Mouse (Mus musculus): ENCODE data around the gene Zfp111.
A peak's percentile ranks its signal among the peaks of the same experiment; 100 is the strongest.

DNA sequence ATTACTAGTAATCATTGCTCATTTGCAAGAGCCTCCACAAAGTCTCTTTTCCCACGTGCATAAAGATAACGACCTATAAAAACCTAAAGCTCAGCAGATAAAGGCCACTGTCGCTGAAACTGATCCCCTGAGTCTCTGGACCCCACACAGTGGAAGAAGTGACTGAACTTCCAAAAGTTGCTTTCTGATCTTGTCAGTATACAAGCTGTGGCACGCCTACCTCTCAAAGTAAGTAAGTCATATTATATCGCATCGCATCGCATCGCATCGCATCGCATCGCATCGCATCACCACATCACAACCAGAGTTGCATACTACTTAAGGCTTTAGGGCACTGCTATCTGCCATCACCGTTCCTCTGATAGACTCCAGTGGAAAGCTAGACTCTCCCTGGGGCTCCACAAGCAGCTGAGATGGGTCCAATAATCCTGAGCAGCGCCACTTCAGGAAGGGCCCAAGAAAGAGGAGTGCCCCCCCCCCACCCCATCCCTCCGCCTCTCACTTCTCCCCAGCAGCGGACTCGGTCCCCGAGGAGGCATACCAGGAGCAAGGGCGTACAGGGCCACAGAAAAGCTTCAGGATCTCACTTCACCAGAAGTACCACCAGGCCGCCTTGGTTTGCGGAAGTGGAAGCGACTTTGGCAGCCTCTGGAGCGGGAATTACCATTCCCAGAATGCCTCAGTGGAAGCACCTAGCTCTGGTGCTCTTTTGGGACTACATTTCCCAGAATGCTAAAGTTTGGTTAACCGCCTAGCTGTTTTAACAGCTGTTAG, 3.6 kb downstream of the Zfp111 start:
- TF ChIP-seq CTCF (conservative IDR thresholded peaks at IDR 0.05; ENCODE audit: insufficient read depth, insufficient read length, low read depth, low read length) (0 out of 2 replicates have a peak, but pooled peaks have one; percentile 13), POLR2A (IDR thresholded peaks at IDR 0.05; ENCODE audit: low read depth, low read length) (no peak)
